Mouse (Mus musculus) T-cell, adult 66 days (primary cell): ENCODE measurements around the gene Gm21887. TPM values are rescaled to one million over a fixed set of nuclear protein-coding genes. Genes with fewer than 3 reads are reported as not detected.

ENCODE experiments used
- total RNA-seq, 2 experiments: library from RNA; stranded (reverse); gene quantifications; 3 replicates in 1 of 2; 4 replicates in 1 of 2; pipeline ENCODE4 v1.2.4; 2023

The Gm21887 gene
- total RNA-seq, result 100 to 1,000 TPM; 369 to 631 TPM

GRCm38 (mm10) chrX:170009016-170009750, at the start of gene Gm21887:
Gene Gm21887 (plus strand): TSS chrX:170009659.

Other genes starting within 250 kb of the Gm21887 start
- not detected for gene 4933400A11Rik, start 230.0 kb upstream of the Gm21887 start, total RNA-seq